Mouse (Mus musculus) cerebellum, postnatal 4 days (tissue): ENCODE results near the gene Cmbl.
"Not testable (repeated sequence)": the region's sequence is repeated elsewhere in the genome, so short reads cannot be mapped to it uniquely, and the experiment has no call there.

Experiments used
- DNase-seq, 2 experiments: peaks; one replicate each; pipeline ENCODE4 v3.0.0; 2022; ENCODE audit warnings: low spot score in 2 of 2, mixed read lengths in 1 of 2

Gene Cmbl

GRCm38 (mm10) chr15:31542013-31542958 is 22.9 kb upstream of the Cmbl start:
- no peak for DNase-seq

- no peak for DNase-seq
These were observed 21.9 kb upstream of the Cmbl start for GRCm38 (mm10) chr15:31543246-31543645.

DNA sequence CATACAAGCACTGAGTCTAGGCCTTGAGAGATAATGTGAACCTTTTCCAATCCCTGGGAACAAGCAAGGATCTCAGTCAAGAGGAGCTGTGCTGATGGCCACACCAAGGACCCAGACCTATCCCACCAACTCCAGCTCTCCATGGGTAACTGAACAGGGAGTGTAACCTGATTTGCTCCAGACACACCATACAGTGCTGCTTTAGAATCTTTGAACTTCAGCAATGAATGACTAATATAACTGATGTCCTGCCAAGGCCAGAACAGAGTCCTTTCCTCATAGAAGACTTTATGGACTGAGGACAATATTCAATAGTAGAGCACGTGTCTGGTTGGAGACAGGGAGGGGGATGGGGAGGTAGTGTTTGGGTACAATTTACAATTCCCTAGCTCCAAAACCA is 20.1 kb upstream of the Cmbl start:
- no peak for DNase-seq

- DNase-seq: no peak
These were observed 18.9 kb upstream of the Cmbl start for GRCm38 (mm10) chr15:31546291-31546690.

GRCm38 (mm10) chr15:31547421-31547820 is 17.8 kb upstream of the Cmbl start:
- no peak for DNase-seq

DNA sequence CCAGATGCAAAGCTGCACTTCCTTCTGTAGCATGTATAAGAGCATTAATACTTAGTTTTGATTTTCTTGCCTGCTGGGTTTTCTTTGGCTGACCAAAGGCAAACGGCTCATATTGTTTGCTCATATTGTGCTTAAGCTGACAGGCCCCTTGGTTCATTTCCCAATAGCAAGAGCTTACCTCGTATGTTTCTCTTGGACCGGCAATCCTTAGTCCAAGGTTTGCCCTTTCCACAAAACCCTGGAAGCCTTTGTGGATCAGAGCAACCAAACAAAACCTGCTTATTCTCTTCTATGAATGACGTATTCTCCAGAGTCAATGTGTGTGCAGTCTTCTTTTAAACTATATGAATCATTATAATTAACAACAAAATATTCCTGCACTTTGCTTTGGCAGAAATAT is 14.8 kb upstream of the Cmbl start:
- DNase-seq: no peak

DNA sequence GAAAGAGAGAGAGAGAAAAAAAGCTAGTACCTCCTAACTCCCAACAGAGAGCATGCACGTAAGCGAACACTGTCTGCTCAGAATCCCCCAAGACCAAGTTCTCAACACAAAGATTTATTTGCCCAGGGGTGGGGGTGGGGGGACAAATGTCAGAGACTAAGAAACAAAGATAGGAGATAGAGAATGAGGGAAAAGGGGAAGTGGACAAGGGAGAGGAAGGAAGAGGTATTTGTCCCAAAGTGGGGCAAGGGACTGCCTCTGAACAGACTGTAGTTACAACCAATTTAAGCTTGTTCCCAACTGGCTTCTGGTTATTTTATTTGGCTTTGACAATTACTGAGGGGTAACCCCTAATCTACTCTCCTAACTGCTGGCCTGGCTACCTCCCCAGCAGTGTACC is 10.3 kb upstream of the Cmbl start:
- no peak for DNase-seq

DNA sequence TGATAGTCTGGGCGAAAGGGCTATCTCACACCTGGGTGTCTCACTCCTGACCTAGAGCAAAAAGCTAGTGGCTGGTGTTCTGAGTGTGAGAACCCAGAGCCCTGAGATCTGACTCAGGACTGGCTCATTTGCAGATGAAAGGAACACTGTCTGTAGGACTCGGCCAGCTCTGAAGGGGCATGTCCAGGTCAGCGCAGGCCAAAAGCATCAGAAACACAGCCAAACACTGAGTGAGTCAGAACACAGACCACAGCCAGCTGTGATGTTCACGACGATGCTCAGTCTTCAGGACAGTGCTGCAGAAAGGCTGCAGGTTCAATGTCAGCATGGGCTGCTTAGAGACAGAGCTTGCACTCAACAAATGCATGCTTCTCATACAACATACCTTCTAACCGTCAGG is 3.8 kb upstream of the Cmbl start:
- no peak for DNase-seq

GRCm38 (mm10) chr15:31561976-31562375 is 3.2 kb upstream of the Cmbl start:
- DNase-seq: no peak

DNA sequence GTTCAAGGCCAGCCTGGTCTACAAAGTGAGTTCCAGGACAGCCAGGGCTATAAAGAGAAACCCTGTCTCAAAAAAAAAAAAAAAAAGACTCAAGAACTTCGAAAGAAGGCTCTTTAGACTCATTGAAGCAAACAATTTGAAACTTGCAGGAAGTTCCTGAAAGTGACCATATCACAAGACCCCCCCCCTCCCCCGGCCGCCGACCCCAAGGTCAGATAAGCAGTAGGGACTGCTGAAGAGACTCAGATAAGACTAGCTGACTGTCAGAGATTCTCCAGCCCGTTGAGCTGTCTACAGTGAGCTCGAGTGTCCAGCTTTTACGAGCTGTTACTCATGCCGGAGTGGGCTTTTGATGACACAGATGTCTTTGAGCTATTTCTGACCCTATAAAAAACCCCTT is 2.3 kb upstream of the Cmbl start:
- no peak for DNase-seq

DNA sequence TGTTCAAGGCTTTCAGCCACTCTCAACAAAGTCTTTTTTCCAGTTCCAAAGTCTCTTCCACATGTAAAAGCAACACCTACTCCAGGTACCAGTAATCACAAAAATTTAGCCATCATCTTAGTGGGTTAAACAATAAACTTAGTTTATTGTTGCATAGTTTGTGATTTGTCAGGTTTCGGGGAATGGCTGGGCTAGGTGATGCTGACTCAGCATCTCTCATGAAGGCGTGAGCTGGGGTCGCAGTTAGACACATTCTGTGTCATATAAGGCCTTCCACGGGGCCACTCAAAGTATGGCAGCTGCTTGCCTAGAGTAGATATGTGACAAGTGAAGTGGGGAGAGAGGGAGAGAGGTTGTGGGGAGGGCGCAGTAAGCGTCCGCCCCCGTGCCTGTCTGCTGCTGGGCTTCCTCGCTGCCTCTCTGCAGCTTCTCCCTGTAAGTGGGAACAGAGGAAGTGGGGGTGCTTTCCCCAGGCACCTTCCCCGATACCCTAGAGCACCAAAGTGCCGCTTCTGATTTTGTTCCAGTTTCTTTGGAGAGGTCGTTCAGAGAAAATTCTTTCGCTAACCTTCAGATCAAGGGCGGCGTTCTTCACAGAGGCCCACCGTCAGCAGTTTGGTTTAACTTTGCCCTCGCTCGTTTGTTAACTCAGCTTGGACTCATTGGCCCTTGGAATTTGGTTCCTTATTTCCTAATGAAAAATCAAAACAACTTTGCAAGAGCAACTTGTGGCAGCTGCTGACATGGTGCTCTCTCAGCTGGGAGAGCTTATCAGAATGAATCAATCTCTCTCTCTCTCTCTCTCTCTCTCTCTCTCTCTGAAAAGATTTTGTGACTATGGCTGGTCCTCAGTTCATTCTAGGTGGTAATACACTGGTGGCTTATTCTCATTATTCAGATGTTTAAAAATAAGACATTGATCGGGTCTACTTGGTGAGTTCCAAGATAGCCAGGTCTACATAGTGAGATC is 1.3 kb upstream of the Cmbl start:
- DNase-seq: no peak

DNA sequence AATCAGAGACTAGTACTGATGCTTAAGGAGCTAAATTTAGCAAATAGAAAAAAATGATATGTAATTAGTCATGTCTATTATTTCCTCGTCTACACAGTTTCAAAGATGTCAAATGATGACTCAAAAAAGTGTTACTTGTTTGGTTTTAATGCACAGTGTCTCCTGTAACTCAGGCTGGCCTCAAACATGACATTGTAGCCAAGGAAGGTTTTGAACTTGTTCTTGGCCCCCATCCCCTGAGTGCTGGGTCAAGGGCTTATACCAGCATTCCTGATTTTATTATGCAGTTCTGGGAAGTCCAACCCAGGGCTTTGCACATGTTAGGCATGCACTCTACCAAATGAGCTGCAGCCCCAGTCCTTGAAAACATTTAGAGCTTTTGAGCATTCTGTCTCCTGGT is 597 bp downstream of the Cmbl start:
- DNase-seq: no peak

DNA sequence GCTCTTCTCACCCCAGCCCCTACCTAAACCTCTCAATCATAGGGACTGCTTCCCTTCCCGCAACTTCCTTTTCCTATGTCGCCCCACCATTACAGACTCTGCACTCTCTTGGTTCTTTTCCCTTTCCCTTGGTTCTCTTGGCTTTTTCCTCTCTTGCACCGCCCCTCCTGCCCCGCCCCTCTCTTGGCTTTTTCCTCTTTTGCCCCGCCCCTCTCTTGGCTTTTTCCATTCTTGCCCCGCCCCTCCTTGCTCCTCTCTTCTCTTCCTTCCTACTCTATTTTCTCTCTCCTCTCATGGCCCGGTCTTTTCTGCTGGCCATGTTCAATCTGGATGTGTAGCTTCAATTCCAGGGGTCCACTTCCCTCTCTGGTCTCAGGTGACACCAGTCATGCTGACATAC is 2.2 kb downstream of the Cmbl start:
- no peak for DNase-seq

DNA sequence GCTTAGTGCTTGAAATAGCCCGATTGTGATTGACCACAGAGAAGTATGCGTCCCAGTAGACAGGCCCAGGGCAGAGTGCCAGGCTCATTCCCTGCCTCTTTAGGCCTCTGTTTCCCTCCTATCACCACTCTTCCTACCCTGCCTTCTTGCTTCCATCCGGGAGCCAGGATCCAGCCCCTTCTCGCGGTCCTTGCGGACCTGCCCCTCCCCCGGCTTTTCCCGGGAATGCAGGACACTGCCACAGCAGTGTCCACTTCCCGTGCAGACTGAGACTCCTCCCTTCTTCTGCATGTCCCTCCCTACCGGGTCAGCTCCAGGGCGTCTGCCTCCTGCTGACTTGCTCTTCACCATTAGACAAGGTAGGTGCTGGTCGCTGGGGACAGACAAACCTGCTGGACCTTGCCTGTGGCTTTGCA is 3.4 kb downstream of the Cmbl start:
- no peak for DNase-seq

DNA sequence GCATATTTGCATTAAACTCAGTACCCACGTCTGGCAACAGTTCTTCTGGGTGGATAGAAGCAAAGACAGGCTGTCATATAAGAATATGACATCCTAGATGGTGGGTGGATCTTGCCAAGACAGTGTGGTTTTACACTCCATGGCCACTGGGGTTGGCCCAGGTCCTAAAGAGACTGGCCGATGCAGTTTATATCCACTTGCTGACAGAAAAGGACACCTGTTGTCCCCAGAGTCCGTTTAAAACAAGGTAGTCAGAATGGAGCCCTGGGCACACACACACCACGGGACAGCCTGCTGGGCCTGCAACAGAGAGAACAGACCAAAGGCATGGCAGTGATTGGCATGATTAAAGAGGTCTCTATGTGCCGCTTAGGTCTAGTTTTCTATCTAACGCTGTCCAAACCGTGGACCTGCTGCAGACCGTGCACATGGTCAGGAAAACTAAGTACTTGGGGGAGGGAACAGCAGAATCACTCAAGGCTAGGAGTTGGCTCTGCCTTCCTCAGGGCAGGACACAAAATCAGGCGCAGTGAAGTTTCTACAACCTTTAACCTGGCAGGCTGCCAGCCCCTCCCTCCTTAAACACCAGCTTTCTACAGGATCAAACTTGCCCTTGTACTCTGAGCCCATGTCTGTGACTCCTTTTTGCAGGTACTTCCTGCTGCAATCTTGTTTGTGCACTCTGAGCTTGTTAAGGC is 4.3 kb downstream of the Cmbl start:
- no peak for DNase-seq

DNA sequence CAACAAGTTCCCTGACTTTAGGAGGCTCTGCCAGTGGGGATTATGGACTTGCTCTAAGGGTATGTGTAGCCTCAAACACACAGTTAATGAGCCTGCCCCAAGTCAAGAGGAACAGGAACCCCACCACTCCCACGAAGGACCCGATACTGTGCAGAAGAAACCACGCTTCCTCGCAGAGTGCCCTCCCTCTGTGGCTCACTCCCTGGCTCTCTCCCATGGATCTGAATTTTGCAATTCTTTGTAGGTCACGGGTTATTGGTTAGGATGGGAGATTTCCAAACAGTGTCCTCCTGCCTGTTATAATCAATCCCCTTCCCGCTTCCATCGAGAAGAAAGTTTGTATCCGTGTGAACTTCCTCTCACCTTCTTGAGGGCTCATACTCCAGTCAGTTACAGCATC is 5.8 kb downstream of the Cmbl start:
- no peak for DNase-seq

DNA sequence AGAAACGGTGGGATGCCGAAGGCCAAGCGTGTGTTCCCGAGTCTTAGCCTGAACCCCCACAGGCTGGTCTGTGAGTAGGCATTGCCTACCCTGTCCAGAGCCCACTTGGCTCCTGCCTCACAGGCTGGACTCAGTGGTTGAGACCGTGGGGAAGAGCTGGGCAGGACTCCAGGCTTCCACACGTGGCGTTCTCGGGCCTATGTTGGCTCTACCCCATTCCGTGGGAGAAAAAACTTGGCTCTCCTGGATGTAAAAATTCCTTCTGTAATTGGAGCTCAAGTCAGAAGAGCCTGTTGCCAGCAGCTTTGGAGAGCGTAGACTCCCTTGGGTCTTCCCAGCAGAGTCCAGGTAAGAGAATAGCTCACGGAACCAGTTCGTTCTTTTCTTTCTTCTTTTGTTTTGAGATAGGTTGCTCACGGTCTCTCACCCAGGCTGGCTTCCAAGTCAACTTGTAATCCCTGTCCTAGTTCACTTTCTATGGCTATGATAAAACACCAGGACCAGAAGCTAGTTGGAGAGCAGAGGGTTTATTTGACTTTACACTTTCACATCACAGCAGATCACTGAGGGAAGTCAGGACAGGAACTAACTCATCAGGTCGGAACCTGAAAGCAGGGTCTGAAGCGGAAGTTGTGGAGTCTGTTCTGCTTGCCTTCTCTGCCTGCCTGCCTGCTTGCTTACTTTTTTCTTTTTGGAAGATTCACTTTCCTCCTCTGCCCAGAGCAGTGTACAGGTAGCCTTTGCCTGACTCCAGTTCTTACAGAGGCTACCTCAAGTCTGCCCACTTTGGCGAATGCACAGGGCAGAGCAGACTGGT is 6.9 kb downstream of the Cmbl start:
- DNase-seq: no peak

GRCm38 (mm10) chr15:31573287-31573686 is 8.1 kb downstream of the Cmbl start:
- DNase-seq: no peak

DNA sequence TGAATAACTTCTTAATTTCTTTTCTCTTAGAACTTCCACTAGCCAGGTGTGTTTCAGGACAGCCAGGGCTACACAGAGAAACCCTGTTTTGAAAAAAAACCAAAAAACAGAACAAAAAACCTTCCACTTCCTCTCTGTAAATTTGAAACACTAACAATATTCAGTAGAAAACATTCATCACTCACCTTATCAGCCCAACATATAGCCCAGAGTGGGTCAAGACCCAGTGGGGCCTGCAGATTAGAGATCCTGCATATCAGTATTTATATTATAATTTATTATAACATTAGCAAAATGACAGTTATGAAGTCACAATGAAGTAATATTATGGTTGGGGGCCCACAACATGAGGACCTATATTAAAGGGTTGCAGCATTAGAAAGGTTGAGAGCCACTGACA is 8.5 kb downstream of the Cmbl start:
- no peak for DNase-seq

GRCm38 (mm10) chr15:31576076-31576475 is 10.9 kb downstream of the Cmbl start:
- DNase-seq: no peak

GRCm38 (mm10) chr15:31581086-31581485 is 15.9 kb downstream of the Cmbl start:
- not testable (repeated sequence) for DNase-seq
